Mouse (Mus musculus) brain, embryonic 18.5 days (tissue): Measurements from ENCODE around the gene Ifnar1.

Experiments
- DNase-seq: peaks from one replicate; pipeline ENCODE4 v3.0.0-alpha.2; 2012; ENCODE audit warnings: low read depth, low spot score

Ifnar1 gene

GRCm38 (mm10) chr16:91461066-91461638 is 23.9 kb upstream of the Ifnar1 start:
- DNase-seq, result no peak

- no peak for DNase-seq
These were observed 23.3 kb upstream of the Ifnar1 start for GRCm38 (mm10) chr16:91461773-91462181.

- no peak for DNase-seq
These were observed 22.4 kb upstream of the Ifnar1 start for GRCm38 (mm10) chr16:91462644-91463043.

- no peak for DNase-seq
These were observed 21.6 kb upstream of the Ifnar1 start for GRCm38 (mm10) chr16:91463400-91463799.

- DNase-seq, result no peak
These were observed 21.1 kb upstream of the Ifnar1 start for GRCm38 (mm10) chr16:91463836-91464400.

- peak; percentile 84 for DNase-seq
These were observed 20.2 kb upstream of the Ifnar1 start for GRCm38 (mm10) chr16:91464594-91465504.

DNA sequence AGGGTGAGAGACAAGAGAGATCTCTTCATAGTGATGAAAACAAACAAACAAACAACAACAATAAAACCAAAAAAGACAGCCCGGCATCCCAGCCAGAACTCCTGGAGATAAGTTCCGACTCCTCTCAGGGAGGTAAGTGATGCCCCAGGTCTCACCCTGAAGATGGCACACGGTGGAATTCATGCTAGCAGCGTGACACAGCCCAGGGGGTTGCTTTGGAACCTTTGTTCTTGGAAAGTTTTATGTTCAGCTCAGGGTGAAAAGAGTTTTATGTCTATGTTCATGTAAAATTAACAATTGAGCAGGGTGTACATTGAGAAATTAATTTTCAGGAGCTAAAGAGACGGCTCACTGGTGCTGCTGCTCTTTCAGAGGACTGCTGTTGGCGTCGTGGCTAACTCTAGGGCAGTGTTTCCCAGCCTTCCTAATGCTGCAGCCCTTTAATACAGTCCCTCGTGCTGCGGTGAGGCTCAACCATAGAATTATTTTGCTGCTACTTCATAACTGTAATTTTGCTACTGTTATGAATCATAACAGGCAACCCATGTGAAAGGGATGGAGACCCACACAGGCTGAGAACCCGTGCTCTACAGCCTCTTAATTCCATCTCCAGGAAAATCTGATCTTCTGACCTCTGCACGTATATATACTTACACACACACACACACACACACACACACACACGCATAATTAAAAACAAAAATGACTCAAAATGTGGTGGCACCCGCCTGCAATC is 19.4 kb upstream of the Ifnar1 start:
- DNase-seq, result no peak

DNA sequence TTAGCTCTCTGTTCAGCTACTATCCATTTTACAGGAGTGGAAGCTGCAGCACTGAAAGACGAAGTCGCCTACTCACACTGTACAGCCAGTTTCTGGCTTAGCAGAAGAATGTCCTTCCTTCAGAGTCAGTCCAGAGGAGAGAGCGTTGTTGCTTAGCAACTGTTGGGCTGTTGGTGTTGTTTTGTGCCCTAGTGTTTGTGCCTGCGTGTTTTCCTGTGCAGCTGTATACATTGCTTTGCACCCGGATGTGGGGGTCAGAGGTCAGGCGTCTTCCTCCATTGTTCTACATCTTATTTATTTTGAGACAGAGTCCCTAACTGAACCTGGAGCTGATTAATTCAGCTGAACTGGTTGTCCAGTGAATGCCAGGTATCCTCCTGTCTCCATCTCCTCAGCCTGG is 18.5 kb upstream of the Ifnar1 start:
- DNase-seq, result no peak

GRCm38 (mm10) chr16:91470470-91470869 is 14.6 kb upstream of the Ifnar1 start:
- no peak for DNase-seq

- no peak for DNase-seq
These were observed 13.6 kb upstream of the Ifnar1 start for GRCm38 (mm10) chr16:91471481-91471880.

DNA sequence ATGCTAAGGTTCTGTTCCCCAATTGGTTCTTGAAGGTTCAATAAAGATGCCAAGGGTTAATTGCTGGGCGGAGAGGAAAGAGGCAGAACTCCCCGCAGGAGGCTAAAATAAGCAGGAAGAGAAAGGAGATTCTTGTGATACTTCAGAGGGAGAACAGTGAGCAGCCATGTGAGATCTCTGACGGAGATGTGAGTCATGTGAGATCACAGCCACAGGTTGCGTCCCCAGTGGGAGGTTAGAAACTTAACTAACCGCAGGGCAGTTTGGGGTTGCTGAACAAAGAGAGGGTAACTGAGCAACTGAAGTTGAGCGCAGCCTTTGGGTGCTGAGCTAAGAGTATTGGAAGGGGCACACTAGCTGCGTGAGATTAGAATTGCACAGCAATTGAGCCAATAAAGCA is 9.3 kb upstream of the Ifnar1 start:
- DNase-seq, result no peak

- DNase-seq, result no peak
These were observed 7.0 kb upstream of the Ifnar1 start for GRCm38 (mm10) chr16:91478067-91478466.

DNA sequence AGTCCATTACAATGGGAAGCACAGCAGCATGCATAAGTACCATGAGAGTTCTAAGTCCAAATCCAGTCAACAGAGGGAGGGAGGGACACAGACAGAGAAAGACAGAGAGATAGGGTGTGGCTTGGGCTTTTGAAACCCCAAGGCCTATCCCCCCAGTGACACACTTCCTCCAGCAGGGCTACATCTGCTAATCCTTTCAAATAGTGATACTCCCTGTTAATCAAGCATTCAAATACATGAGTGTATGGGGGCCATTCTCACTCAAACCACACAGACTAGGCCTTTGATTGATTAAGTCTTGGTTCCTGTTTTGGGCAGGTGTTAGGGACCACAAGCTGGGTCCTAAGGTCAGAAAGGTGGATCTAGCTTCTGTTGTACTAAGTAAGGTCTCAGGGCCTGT is 4.5 kb upstream of the Ifnar1 start:
- no peak for DNase-seq

GRCm38 (mm10) chr16:91484387-91484786 is 651 bp upstream of the Ifnar1 start:
- no peak for DNase-seq

DNA sequence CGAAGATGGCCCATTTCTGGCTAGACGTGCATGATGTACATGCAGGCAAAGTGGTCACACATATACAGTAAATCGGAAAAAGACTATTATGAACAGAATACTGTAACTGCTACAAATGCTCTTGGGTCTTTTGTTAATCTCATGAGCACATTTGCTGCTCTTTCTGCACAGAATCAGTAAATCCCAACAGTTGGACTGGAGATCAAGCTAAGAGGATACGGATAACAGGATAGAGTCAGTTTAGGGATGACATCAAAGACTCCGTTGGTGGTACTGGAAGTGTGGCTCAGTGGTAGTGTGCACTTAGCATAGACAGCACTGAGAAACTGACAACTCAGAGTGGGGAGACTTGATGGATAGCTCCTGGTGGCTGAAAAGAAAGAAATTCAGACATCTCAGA is 803 bp downstream of the Ifnar1 start:
- no peak for DNase-seq

GRCm38 (mm10) chr16:91488066-91488465 is 3.0 kb downstream of the Ifnar1 start:
- DNase-seq, result no peak

DNA sequence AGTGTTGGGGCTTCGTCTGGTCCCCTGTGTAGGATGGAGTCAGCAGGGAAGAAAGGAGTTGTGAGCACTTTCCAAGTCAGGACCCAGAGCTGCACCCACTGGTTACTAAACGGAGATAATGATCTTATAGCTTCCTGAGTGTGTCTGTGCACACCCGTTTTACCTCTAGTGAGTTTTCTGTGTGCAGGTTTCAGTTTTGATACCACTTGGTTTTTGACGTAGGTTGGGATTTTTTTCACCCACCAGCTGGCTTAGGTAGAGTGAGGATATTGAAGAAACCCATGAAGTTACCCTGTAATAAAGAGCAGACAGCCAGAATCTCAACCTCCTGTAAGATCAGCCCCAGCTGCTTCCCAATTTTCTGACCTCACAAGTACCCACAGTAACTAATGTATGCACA is 5.9 kb downstream of the Ifnar1 start:
- DNase-seq, result no peak

- no peak for DNase-seq
These were observed 6.4 kb downstream of the Ifnar1 start for GRCm38 (mm10) chr16:91491473-91491872.

DNA sequence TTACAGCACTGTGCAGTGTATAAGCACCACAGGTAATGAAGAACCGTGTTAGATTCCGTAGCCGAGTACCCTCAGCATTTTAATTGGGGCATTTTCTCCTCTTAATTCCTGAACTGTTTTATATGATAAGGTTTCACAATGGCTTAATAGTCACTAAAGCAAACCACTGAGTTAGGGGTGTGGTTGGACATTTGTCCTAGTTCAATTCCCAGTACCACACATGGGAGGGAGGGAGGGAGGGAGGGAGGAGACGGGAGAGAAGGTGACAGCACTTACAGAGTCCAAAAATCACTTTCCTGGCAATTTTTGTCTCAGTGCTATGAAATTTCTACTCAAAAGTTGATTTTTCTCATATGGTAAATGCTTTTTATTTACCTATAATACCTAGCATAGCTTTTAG is 10.5 kb downstream of the Ifnar1 start:
- no peak for DNase-seq

GRCm38 (mm10) chr16:91496206-91496605 is 11.2 kb downstream of the Ifnar1 start:
- DNase-seq, result no peak

GRCm38 (mm10) chr16:91496766-91497165 is 11.7 kb downstream of the Ifnar1 start:
- no peak for DNase-seq

- no peak for DNase-seq
These were observed 13.0 kb downstream of the Ifnar1 start for GRCm38 (mm10) chr16:91498041-91498440.
